Mouse (Mus musculus) MEL (cell line): ENCODE measurements around the gene Gm3139. TPM values are rescaled to one million over a fixed set of nuclear protein-coding genes. Genes with fewer than 3 reads are reported as not detected.
"Not testable (repeated sequence)": the region's sequence is repeated elsewhere in the genome, so short reads cannot be mapped to it uniquely, and the experiment has no call there.

Source experiments
- DNase-seq: peaks from one replicate; pipeline ENCODE4 v3.0.0; 2011; ENCODE audit warnings: low read depth, low spot score
- H3K27ac ChIP-seq: 2 replicates; pipeline ENCODE4 v1.5.1; 2012; ENCODE audit warnings: low read depth, mild to moderate bottlenecking, control low read depth, low read length, moderate library complexity; ENCODE audit not compliant: control insufficient read depth
- H3K27me3 ChIP-seq, 2 experiments: fragments of 150-350 bp in 1 of 2; sonication (generic) in 1 of 2; 2 replicates each; pipeline ENCODE4 v1.6.1; 2012; ENCODE audit warnings: low read length in 2 of 2, mild to moderate bottlenecking in 2 of 2, improper control_type of control experiment in 1 of 2, moderate library complexity in 1 of 2; ENCODE audit not compliant: insufficient read depth in 2 of 2, control insufficient read depth in 1 of 2
- H3K36me3 ChIP-seq, 2 experiments: 2 replicates each; pipeline ENCODE4 v1.6.1; 2012 to 2014; ENCODE audit warnings: low read length in 2 of 2, improper control_type of control experiment in 1 of 2, inconsistent platforms in 1 of 2, mild to moderate bottlenecking in 1 of 2; ENCODE audit not compliant: insufficient read depth in 2 of 2, control insufficient read depth in 1 of 2
- H3K4me1 ChIP-seq, 2 experiments: fragments of 150-350 bp in 1 of 2; sonication (generic) in 1 of 2; 2 replicates each; pipeline ENCODE4 v1.6.1; 2012; ENCODE audit warnings: low read length in 2 of 2, improper control_type of control experiment in 1 of 2, mild to moderate bottlenecking in 1 of 2; ENCODE audit not compliant: insufficient read depth in 2 of 2, control insufficient read depth in 1 of 2
- H3K4me3 ChIP-seq, 2 experiments: fragments of 150-350 bp in 1 of 2; sonication (generic) in 1 of 2; 2 replicates each; pipeline ENCODE4 v1.5.1; 2012; ENCODE audit warnings: low read depth in 2 of 2, low read length in 2 of 2, mild to moderate bottlenecking in 2 of 2, moderate library complexity in 2 of 2, control low read depth in 1 of 2, improper control_type of control experiment in 1 of 2; ENCODE audit not compliant: control insufficient read depth in 1 of 2, insufficient read depth in 1 of 2
- H3K79me2 ChIP-seq: 2 replicates; pipeline ENCODE4 v1.6.1; 2012; ENCODE audit warnings: mild to moderate bottlenecking, low read length, moderate library complexity; ENCODE audit not compliant: control insufficient read depth, poor library complexity, insufficient read depth
- H3K9ac ChIP-seq: 2 replicates; pipeline ENCODE4 v1.6.1; 2012; ENCODE audit warnings: low read depth, mild to moderate bottlenecking, control low read depth, low read length, moderate library complexity; ENCODE audit not compliant: control insufficient read depth, poor library complexity, severe bottlenecking
- H3K9me3 ChIP-seq: fragments of 150-350 bp; sonication (generic); replicated peaks from 2 replicates; pipeline ENCODE4 v1.6.1; 2012; ENCODE audit warnings: mild to moderate bottlenecking, low read length, improper control_type of control experiment, moderate library complexity; ENCODE audit not compliant: insufficient read depth
- polyA plus RNA-seq, 2 experiments: library from polyadenylated mRNA; stranded (reverse) in 1 of 2; unstranded in 1 of 2; fragments of >175 nt in 1 of 2; fragments of >200 nt in 1 of 2; gene quantifications; 2 replicates each; pipeline versions ENCODE4 v1.2.1 to v1.2.4; 2012; ENCODE audit warnings: low replicate concordance in 2 of 2, low read depth in 1 of 2; ENCODE audit not compliant: insufficient read length in 2 of 2, insufficient read depth in 1 of 2, missing spikeins in 1 of 2
- total RNA-seq: library from RNA; depleted of rRNA; stranded (reverse); fragments of 300-350 nt; gene quantifications from 2 replicates; pipeline ENCODE4 v1.2.3, GENCODE M21; 2012; rRNA removed

The Gm3139 gene
- 0.16 TPM in 1 of 2 replicates, not detected in the other for total RNA-seq
- not detected for polyA plus RNA-seq

DNA sequence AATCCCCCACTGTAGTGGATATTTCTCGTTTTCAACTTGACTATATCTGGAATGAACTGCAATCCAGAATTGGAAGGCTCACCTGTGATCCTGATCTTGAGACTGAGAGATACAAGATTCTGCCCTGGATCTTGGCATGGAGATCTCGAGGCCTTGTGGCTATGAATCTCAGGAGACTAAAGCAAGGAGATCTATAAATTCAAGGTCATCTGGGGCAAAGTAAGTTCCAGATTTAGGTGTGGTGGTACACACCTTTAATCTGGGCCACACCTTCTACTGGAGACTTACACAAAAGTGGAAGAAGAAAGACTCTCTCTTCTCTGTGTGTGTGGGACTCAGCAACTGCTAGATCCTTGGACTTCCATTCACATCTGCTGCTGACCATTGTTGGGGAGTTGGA is at the start of gene Gm3139:
Gene Gm3139 (plus strand): TSS at position 301 of the 400 bp plus-strand sequence.
- not testable (repeated sequence) for H3K27me3 ChIP-seq, H3K36me3 ChIP-seq, H3K4me1 ChIP-seq, H3K9ac ChIP-seq, H3K4me3 ChIP-seq, H3K79me2 ChIP-seq, DNase-seq, H3K9me3 ChIP-seq, H3K27ac ChIP-seq

Other genes starting within 250 kb of the Gm3139 start
- gene A430089I19Rik, start 219.5 kb upstream of the Gm3139 start, total RNA-seq: not detected in 2 replicates
- not detected for gene A430089I19Rik, start 219.5 kb upstream of the Gm3139 start, polyA plus RNA-seq
- not detected in 2 replicates for gene Gm6502, start 211.9 kb upstream of the Gm3139 start, total RNA-seq
- gene Gm6502, start 211.9 kb upstream of the Gm3139 start, polyA plus RNA-seq: not detected
- gene AA792892, start 186.5 kb upstream of the Gm3139 start, total RNA-seq: not detected in 2 replicates
- not detected for gene AA792892, start 186.5 kb upstream of the Gm3139 start, polyA plus RNA-seq
- not detected in 2 replicates for gene Gm7682, start 80.5 kb upstream of the Gm3139 start, total RNA-seq
- not detected for gene Gm7682, start 80.5 kb upstream of the Gm3139 start, polyA plus RNA-seq
- gene Gm3147, start 90.1 kb downstream of the Gm3139 start, total RNA-seq: not detected in 2 replicates
- gene Gm3147, start 90.1 kb downstream of the Gm3139 start, polyA plus RNA-seq: not detected
- not detected in 2 replicates for gene Gm6509, start 97.7 kb downstream of the Gm3139 start, total RNA-seq
- gene Gm6509, start 97.7 kb downstream of the Gm3139 start, polyA plus RNA-seq: not detected
- gene Gm6205, start 122.1 kb downstream of the Gm3139 start, total RNA-seq: not detected in 2 replicates
- not detected for gene Gm6205, start 122.1 kb downstream of the Gm3139 start, polyA plus RNA-seq